In genomic region chr2:71545401-71545881, GRCm38 (mm10) we compare ENCODE assay signal across 8 mouse cellular contexts. TPM values are rescaled to one million over a fixed set of nuclear protein-coding genes. Genes with fewer than 3 reads are reported as not detected.
A peak's percentile ranks its signal among the peaks of the same experiment; 100 is the strongest.
DNase-seq lines count a peak whose midpoint lies in the region; ATAC-seq lines count a peak whose summit lies in the region.

No protein-coding gene starts in this region.

- peak overlapping the region; percentile 98 for H3K4me2 ChIP-seq in kidney, embryonic 15.5 days
- peak overlapping the region; percentile 98 for H3K4me2 ChIP-seq in heart, embryonic 13.5 days
- peak overlapping the region; percentile 97 for H3K4me2 ChIP-seq in limb, embryonic 13.5 days (replicated peaks)
- H3K4me2 ChIP-seq in stomach, embryonic 15.5 days: peak overlapping the region; percentile 80

- peaks cover 96% of the 10 kb centered on the region for H3K27me3 ChIP-seq in kidney, embryonic 15.5 days
- H3K27me3 ChIP-seq in heart, embryonic 13.5 days (replicated peaks): peaks cover 95% of the 10 kb centered on the region
- H3K27me3 ChIP-seq in limb, embryonic 13.5 days: peaks cover 89% of the 10 kb centered on the region
- H3K27me3 ChIP-seq in stomach, embryonic 15.5 days (replicated peaks): peaks cover 88% of the 10 kb centered on the region

- no peak for ATAC-seq in kidney, embryonic 15.5 days (replicated peaks; ENCODE audit: low FRiP score)
- no peak for ATAC-seq in heart, embryonic 13.5 days (ENCODE audit: extremely low read depth, insufficient number of reproducible peaks, low FRiP score, low TSS enrichment)
- no peak for ATAC-seq in limb, embryonic 13.5 days (ENCODE audit: low FRiP score, low read depth)
- no peak for ATAC-seq in stomach, embryonic 15.5 days (ENCODE audit: insufficient read depth, low FRiP score, low read depth)

- 2% methylated on average over 32 of the region's 32 CpGs for WGBS in kidney, embryonic 15.5 days
- 2% methylated on average over 32 of the region's 32 CpGs for WGBS in heart, embryonic 13.5 days
- WGBS in limb, embryonic 13.5 days: under 1% methylated on average over 32 of the region's 32 CpGs
- WGBS in stomach, embryonic 15.5 days: 2% methylated on average over 32 of the region's 32 CpGs

- DNase-seq in kidney, adult 8-10 months: no peak
- peak; percentile 20 for DNase-seq in adipocyte (ENCODE audit: low spot score)
- DNase-seq in adrenal gland, postnatal 25 days: no peak
- DNase-seq in natural killer cell, adult 2 months (ENCODE audit: low spot score in 2 of 2): no peak

- no peak overlapping the region for H3K27ac ChIP-seq in kidney, embryonic 15.5 days
- H3K27ac ChIP-seq in heart, embryonic 13.5 days (replicated peaks): no peak overlapping the region
- H3K27ac ChIP-seq in limb, embryonic 13.5 days: no peak overlapping the region
- no peak overlapping the region for H3K27ac ChIP-seq in stomach, embryonic 15.5 days

- H3K4me1 ChIP-seq in kidney, embryonic 15.5 days: peaks cover 52% of the 10 kb centered on the region
- peaks cover 48% of the 10 kb centered on the region for H3K4me1 ChIP-seq in heart, embryonic 13.5 days
- H3K4me1 ChIP-seq in limb, embryonic 13.5 days: peaks cover 52% of the 10 kb centered on the region
- H3K4me1 ChIP-seq in stomach, embryonic 15.5 days: peaks cover 34% of the 10 kb centered on the region

- H3K9me3 ChIP-seq in kidney, embryonic 15.5 days (replicated peaks): no peaks in the 10 kb centered on the region
- no peaks in the 10 kb centered on the region for H3K9me3 ChIP-seq in heart, embryonic 13.5 days
- H3K9me3 ChIP-seq in limb, embryonic 13.5 days: no peaks in the 10 kb centered on the region
- H3K9me3 ChIP-seq in stomach, embryonic 15.5 days: no peaks in the 10 kb centered on the region

- no peak overlapping the region for H3K9ac ChIP-seq in kidney, embryonic 15.5 days
- H3K9ac ChIP-seq in heart, embryonic 13.5 days: no peak overlapping the region
- H3K9ac ChIP-seq in limb, embryonic 13.5 days: peak overlapping the region; percentile 62
- H3K9ac ChIP-seq in stomach, embryonic 15.5 days: no peak overlapping the region

- H3K4me3 ChIP-seq in kidney, embryonic 15.5 days (replicated peaks): peak overlapping the region; percentile 53
- H3K4me3 ChIP-seq in heart, embryonic 13.5 days: peak overlapping the region; percentile 62
- H3K4me3 ChIP-seq in limb, embryonic 13.5 days: peak overlapping the region; percentile 55
- H3K4me3 ChIP-seq in stomach, embryonic 15.5 days (replicated peaks): peak overlapping the region; percentile 42

- no peaks in the 10 kb centered on the region for H3K36me3 ChIP-seq in kidney, embryonic 15.5 days
- no peaks in the 10 kb centered on the region for H3K36me3 ChIP-seq in heart, embryonic 13.5 days
- H3K36me3 ChIP-seq in limb, embryonic 13.5 days: no peaks in the 10 kb centered on the region
- no peaks in the 10 kb centered on the region for H3K36me3 ChIP-seq in stomach, embryonic 15.5 days

RNA-seq across cellular contexts. Expression of gene Dlx2, which starts 1.1 kb away (rescaled TPM):
- polyA plus RNA-seq in kidney, embryonic 15.5 days (2015; fragmentation: Nextera tagmentation; extraction: Ambion mirVana): 0.16 and 0.17 TPM in 2 replicates
- polyA plus RNA-seq in heart, embryonic 13.5 days (2015; fragmentation: Nextera tagmentation; extraction: Ambion mirVana): 0.09 and 0.33 TPM in 2 replicates
- polyA plus RNA-seq in limb, embryonic 13.5 days (2015; fragmentation: Nextera tagmentation; extraction: Ambion mirVana): 3.7 and 4.4 TPM in 2 replicates
- polyA plus RNA-seq in stomach, embryonic 15.5 days (2015; fragmentation: Nextera tagmentation; extraction: Ambion mirVana): 3.9 and 4.2 TPM in 2 replicates
- 0.33 and 0.48 TPM in 2 replicates for total RNA-seq in adrenal gland, postnatal 25 days (2021)

RNA-seq across cellular contexts. Expression of gene Dlx1, which starts 17.5 kb away (rescaled TPM):
- polyA plus RNA-seq in kidney, embryonic 15.5 days (2015; fragmentation: Nextera tagmentation; extraction: Ambion mirVana): 0.18 and 0.27 TPM in 2 replicates
- polyA plus RNA-seq in heart, embryonic 13.5 days (2015; fragmentation: Nextera tagmentation; extraction: Ambion mirVana): 0.29 and 0.60 TPM in 2 replicates
- polyA plus RNA-seq in limb, embryonic 13.5 days (2015; fragmentation: Nextera tagmentation; extraction: Ambion mirVana): 5.3 and 6.0 TPM in 2 replicates
- polyA plus RNA-seq in stomach, embryonic 15.5 days (2015; fragmentation: Nextera tagmentation; extraction: Ambion mirVana): 10.3 and 11.3 TPM in 2 replicates
- 0.52 TPM in 1 of 2 replicates, not detected in the other for total RNA-seq in adrenal gland, postnatal 25 days (2021)
